Mouse (Mus musculus) ES-E14 (cell line): ENCODE measurements around the gene St6galnac5.

Experiments used
- HCFC1 ChIP-seq: IDR thresholded peaks from 2 replicates; pipeline ENCODE4 v1.6.1; 2012; ENCODE audit warnings: low read length, inconsistent platforms, borderline replicate concordance; ENCODE audit not compliant: insufficient read depth
- ZC3H11A ChIP-seq: IDR thresholded peaks from 2 replicates; pipeline ENCODE4 v1.6.1; 2012; ENCODE audit warnings: low read depth, mild to moderate bottlenecking, inconsistent platforms, low read length, borderline replicate concordance
- ZNF384 ChIP-seq: IDR thresholded peaks from 2 replicates; pipeline ENCODE4 v1.6.1; 2012; ENCODE audit warnings: low read depth, low read length, inconsistent platforms

DNA sequence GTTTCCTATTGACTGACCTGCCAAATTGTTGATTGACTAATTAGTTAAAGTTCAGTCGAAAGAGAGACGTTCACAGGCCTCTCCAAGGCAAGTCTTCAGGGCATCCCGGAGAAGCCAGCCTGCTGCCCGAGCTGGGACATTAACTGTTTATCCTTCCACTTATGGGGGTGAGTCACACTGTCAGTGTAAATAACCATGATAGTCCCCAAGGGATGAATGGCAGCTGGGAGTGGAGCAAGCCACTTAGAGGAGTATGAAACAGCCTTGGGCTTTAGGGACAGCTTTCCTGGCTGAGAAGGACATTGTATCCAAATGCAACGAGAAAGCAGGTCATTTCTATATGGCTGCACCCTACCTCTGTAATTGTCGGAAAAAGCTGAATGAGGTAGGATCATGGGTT is 109.5 kb downstream of the St6galnac5 start:
- TF ChIP-seq ZNF384 (no peak), HCFC1 (no peak), ZC3H11A (no peak)
